Mouse (Mus musculus): Measurements from ENCODE around the gene Trim62. TPM values are rescaled to one million over a fixed set of nuclear protein-coding genes. Genes with fewer than 3 reads are reported as not detected.

Trim62 gene
- polyA plus RNA-seq (2014; fragmentation: Illumina TruSeq; extraction: RNeasy Lipid Tissue Mini Kit (QIAGEN cat#74804)), result 6.5 TPM

GRCm38 (mm10) chr4:128883379-128883781 lies at the start of gene Trim62:
Trim62 (plus strand) TSS chr4:128883580.

Other genes starting within 250 kb of the Trim62 start
- 1.2 TPM for gene Phc2, start 228.9 kb upstream of the Trim62 start, polyA plus RNA-seq (2014; fragmentation: Illumina TruSeq; extraction: RNeasy Lipid Tissue Mini Kit (QIAGEN cat#74804))
- not detected for gene A3galt2, start 128.2 kb upstream of the Trim62 start, polyA plus RNA-seq (2014; fragmentation: Illumina TruSeq; extraction: RNeasy Lipid Tissue Mini Kit (QIAGEN cat#74804))
- gene Zfp362, start 77.5 kb upstream of the Trim62 start, polyA plus RNA-seq (2014; fragmentation: Illumina TruSeq; extraction: RNeasy Lipid Tissue Mini Kit (QIAGEN cat#74804)), result 16.6 TPM
- 1.00 TPM for gene Azin2, start 78.9 kb downstream of the Trim62 start, polyA plus RNA-seq (2014; fragmentation: Illumina TruSeq; extraction: RNeasy Lipid Tissue Mini Kit (QIAGEN cat#74804))
- gene Ak2, start 108.4 kb downstream of the Trim62 start, polyA plus RNA-seq (2014; fragmentation: Illumina TruSeq; extraction: RNeasy Lipid Tissue Mini Kit (QIAGEN cat#74804)), result 38.0 TPM
- gene Rnf19b, start 174.7 kb downstream of the Trim62 start, polyA plus RNA-seq (2014; fragmentation: Illumina TruSeq; extraction: RNeasy Lipid Tissue Mini Kit (QIAGEN cat#74804)), result 25.1 TPM
- not detected for gene Tmem54, start 222.0 kb downstream of the Trim62 start, polyA plus RNA-seq (2014; fragmentation: Illumina TruSeq; extraction: RNeasy Lipid Tissue Mini Kit (QIAGEN cat#74804))
- not detected for gene Hpca, start 238.5 kb downstream of the Trim62 start, polyA plus RNA-seq (2014; fragmentation: Illumina TruSeq; extraction: RNeasy Lipid Tissue Mini Kit (QIAGEN cat#74804))

Data from ovary, adult 10 weeks (tissue).